ENCODE assay signal across 17 mouse cellular contexts in genomic region chr3:149956993-149957392, GRCm38 (mm10).
"Had no signal": no experiment of that assay in that cellular context is flagged by ENCODE, and none has a peak within 500 bp of the region (broad histone marks: within the 10 kb centered on the region; RNA-seq: fewer than 3 reads in every experiment).

No protein-coding gene starts in this region.

- H3K9me3 ChIP-seq: liver, embryonic 15.5 days; lung, embryonic 15.5 days; megakaryocyte, embryonic 14.5 days; midbrain, embryonic 13.5 days; midbrain, embryonic 15.5 days; neural tube, embryonic 12.5 days; stomach, embryonic 15.5 days had no signal

- ATAC-seq: liver, postnatal 0 days; lung, postnatal 0 days; midbrain, embryonic 13.5 days; midbrain, embryonic 15.5 days had no signal

- H3K4me1 ChIP-seq: liver, embryonic 15.5 days; lung, embryonic 15.5 days; megakaryocyte, embryonic 14.5 days; midbrain, embryonic 13.5 days; midbrain, embryonic 15.5 days; neural tube, embryonic 12.5 days; stomach, embryonic 15.5 days had no signal

- H3K36me3 ChIP-seq: liver, embryonic 15.5 days; lung, embryonic 15.5 days; midbrain, embryonic 13.5 days; midbrain, embryonic 15.5 days; neural tube, embryonic 12.5 days; stomach, embryonic 15.5 days had no signal

- H3K27me3 ChIP-seq: liver, embryonic 15.5 days; lung, embryonic 15.5 days; megakaryocyte, embryonic 14.5 days; midbrain, embryonic 13.5 days; midbrain, embryonic 15.5 days; neural tube, embryonic 12.5 days; stomach, embryonic 15.5 days had no signal

- H3K27ac ChIP-seq: liver, embryonic 15.5 days; lung, embryonic 15.5 days; midbrain, embryonic 13.5 days; midbrain, embryonic 15.5 days; neural tube, embryonic 12.5 days; stomach, embryonic 15.5 days; stomach, postnatal 0 days had no signal

- H3K4me3 ChIP-seq: liver, embryonic 15.5 days; lung, embryonic 15.5 days; megakaryocyte, embryonic 14.5 days; midbrain, embryonic 13.5 days; midbrain, embryonic 15.5 days; neural tube, embryonic 12.5 days; stomach, embryonic 15.5 days had no signal

- H3K9ac ChIP-seq: liver, embryonic 15.5 days; liver, postnatal 0 days; lung, embryonic 15.5 days; midbrain, embryonic 13.5 days; midbrain, embryonic 15.5 days; neural tube, embryonic 12.5 days; stomach, embryonic 15.5 days had no signal

- DNase-seq: liver, postnatal 0 days; lung, adult 2 months; lung, postnatal 14 days; lung, postnatal 4 days; right cerebral cortex, postnatal 14 days; thymus, adult 2 months; thymus, postnatal 14 days; thymus, postnatal 36 days had no signal
